Mouse (Mus musculus) lung, embryonic 14.5 days (tissue): ENCODE measurements at regions not wholly inside any gene's neighbourhood (a gene's known extent, or its start where the extent isn't known, plus 50 kb on each side); places are given as distances from the start of the nearest gene placed in this dataset.
A peak's percentile ranks its signal among the peaks of the same experiment; 100 is the strongest.
"Not testable (repeated sequence)": the region's sequence is repeated elsewhere in the genome, so short reads cannot be mapped to it uniquely, and the experiment has no call there.

Experiments used
- ATAC-seq: fragments of 200-750 bp; cut with Nextera tagmentation; 2 replicates; pipeline ENCODE4 v1.8.0; 2017; ENCODE audit warnings: mild to moderate bottlenecking, moderate TSS enrichment, moderate library complexity; ENCODE audit not compliant: insufficient read depth
- DNase-seq: peaks from one replicate; pipeline ENCODE4 v3.0.0-alpha.2; 2015
- H3K27ac ChIP-seq: fragments of 300-500 bp; sonication (generic); 2 replicates; pipeline ENCODE4 v1.5.1; 2014; ENCODE audit warnings: low read depth, mild to moderate bottlenecking, moderate library complexity
- H3K27me3 ChIP-seq: fragments of 300-500 bp; sonication (generic); 2 replicates; pipeline ENCODE4 v1.6.1; 2014; ENCODE audit warnings: low read length, control low read depth; ENCODE audit not compliant: insufficient read depth
- H3K36me3 ChIP-seq: fragments of 300-500 bp; sonication (generic); 2 replicates; pipeline ENCODE4 v1.6.1; 2014; ENCODE audit warnings: control low read depth; ENCODE audit not compliant: insufficient read depth
- H3K4me1 ChIP-seq: fragments of 300-500 bp; sonication (generic); 2 replicates; pipeline ENCODE4 v1.6.1; 2014; ENCODE audit warnings: antibody characterized with exemption, control low read depth; ENCODE audit not compliant: insufficient read depth
- H3K4me2 ChIP-seq: fragments of 300-500 bp; sonication (generic); 2 replicates; pipeline ENCODE4 v1.6.1; 2014; ENCODE audit warnings: mild to moderate bottlenecking
- H3K4me3 ChIP-seq: fragments of 300-500 bp; sonication (generic); 2 replicates; pipeline ENCODE4 v1.5.1; 2014; ENCODE audit warnings: low read depth, low read length
- H3K9ac ChIP-seq: fragments of 300-500 bp; sonication (generic); 2 replicates; pipeline ENCODE4 v1.6.1; 2014
- H3K9me3 ChIP-seq: fragments of 300-500 bp; sonication (generic); 2 replicates; pipeline ENCODE4 v1.6.1; 2016; ENCODE audit warnings: low read depth, low read length, control low read depth
- CTCF ChIP-seq: IDR thresholded peaks from 2 replicates; pipeline ENCODE4 v1.5.1; 2016; ENCODE audit warnings: antibody characterized with exemption, low read depth
- WGBS: fragments of 180-500 bp; shearing (Covaris S2); extraction: QIAGEN DNeasy Blood & Tissue Kit; methylation state at CpG from one replicate; pipeline ENCODE4 v1.1.7; 2014; 5-methylcytosine and 5-hydroxymethylcytosine counted together

- Histone ChIP-seq H3K4me1 (no peaks in the 10 kb centered on the region), H3K36me3 (no peaks in the 10 kb centered on the region), H3K9ac (no peak overlapping the region), H3K4me3 (no peak overlapping the region), H3K4me2 (no peak overlapping the region), H3K27ac (no peak overlapping the region), H3K27me3 (no peaks in the 10 kb centered on the region), H3K9me3 (no peaks in the 10 kb centered on the region)
- TF ChIP-seq CTCF: no peak
- DNase-seq (no peak), ATAC-seq (0 out of 2 replicates have a peak, but pooled peaks have one; percentile 44)
- WGBS: 48% methylated on average over 1 of the region's 1 CpGs
Observed at GRCm38 (mm10) chr7:125149740-125150139, 294.7 kb upstream of the Kdm8 start.

- ATAC-seq (no peak), DNase-seq (no peak)
- 78% methylated on average over 5 of the region's 5 CpGs for WGBS
- Histone ChIP-seq H3K9me3 (no peaks in the 10 kb centered on the region), H3K9ac (no peak overlapping the region), H3K4me3 (no peak overlapping the region), H3K27me3 (no peaks in the 10 kb centered on the region), H3K27ac (no peak overlapping the region), H3K36me3 (no peaks in the 10 kb centered on the region), H3K4me2 (no peak overlapping the region), H3K4me1 (no peaks in the 10 kb centered on the region)
- TF ChIP-seq CTCF: no peak
Observed at GRCm38 (mm10) chr7:125152281-125152680, 292.2 kb upstream of the Kdm8 start.

DNA sequence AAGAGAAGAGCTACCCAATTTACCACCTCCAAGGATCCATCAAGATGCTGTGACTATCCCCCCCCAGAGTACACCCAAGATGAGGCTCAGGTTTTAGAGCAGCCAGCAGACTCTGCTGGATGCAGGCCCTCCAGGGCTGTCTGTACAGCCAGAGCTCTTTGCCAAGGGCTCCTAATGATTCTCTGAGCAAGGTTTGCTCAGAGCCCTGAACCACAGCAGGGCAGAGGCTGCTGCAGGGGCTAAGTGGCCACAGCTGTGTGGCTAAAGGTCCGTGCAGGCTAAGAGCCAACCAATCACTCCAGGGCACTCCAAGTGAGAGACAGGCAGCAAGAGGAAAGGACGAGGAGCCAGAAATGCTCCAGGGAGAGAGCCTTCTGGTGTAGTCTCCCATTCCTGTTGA is 289.2 kb upstream of the Kdm8 start:
- H3K27me3 ChIP-seq: no peaks in the 10 kb centered on the region
- no peaks in the 10 kb centered on the region for H3K4me1 ChIP-seq
- no peak overlapping the region for H3K27ac ChIP-seq
- no peak for ATAC-seq
- H3K36me3 ChIP-seq: no peaks in the 10 kb centered on the region
- no peak overlapping the region for H3K9ac ChIP-seq
- 18% methylated on average over 2 of the region's 2 CpGs for WGBS
- no peak for TF ChIP-seq CTCF
- no peak overlapping the region for H3K4me2 ChIP-seq
- no peak overlapping the region for H3K4me3 ChIP-seq
- no peak for DNase-seq
- H3K9me3 ChIP-seq: no peaks in the 10 kb centered on the region

- no peak overlapping the region for H3K4me3 ChIP-seq
- no peak for DNase-seq
Observed at GRCm38 (mm10) chr7:125166881-125167351, 277.6 kb upstream of the Kdm8 start.

DNA sequence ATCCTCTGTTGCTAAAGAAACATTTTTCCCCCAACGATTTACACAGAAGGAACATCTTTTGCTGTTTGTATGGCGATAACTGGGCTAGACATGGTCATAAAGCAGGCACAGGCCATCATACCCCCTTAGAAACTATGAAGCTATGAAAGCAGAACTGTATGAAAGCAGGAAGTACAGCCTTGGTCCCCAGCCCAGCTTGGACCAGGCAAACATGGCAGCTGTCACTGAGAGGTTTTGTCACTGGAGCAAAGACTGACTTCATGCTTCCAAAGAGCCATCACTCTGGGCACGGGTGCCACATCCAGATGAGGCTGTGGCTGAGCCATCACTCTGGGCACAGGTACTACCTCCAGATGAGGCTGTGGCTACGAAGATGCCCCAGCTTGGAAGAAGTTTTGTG is 276.8 kb upstream of the Kdm8 start:
- ATAC-seq: no peak
- WGBS: 77% methylated on average over 4 of the region's 4 CpGs
- H3K4me3 ChIP-seq: no peak overlapping the region
- H3K9ac ChIP-seq: no peak overlapping the region
- no peaks in the 10 kb centered on the region for H3K9me3 ChIP-seq
- no peak for TF ChIP-seq CTCF
- no peak overlapping the region for H3K4me2 ChIP-seq
- DNase-seq: no peak
- no peaks in the 10 kb centered on the region for H3K36me3 ChIP-seq
- no peaks in the 10 kb centered on the region for H3K27me3 ChIP-seq
- H3K4me1 ChIP-seq: no peaks in the 10 kb centered on the region
- no peak overlapping the region for H3K27ac ChIP-seq

More at GRCm38 (mm10) chr7:125166881-125167351, 277.6 kb upstream of the Kdm8 start:
- Histone ChIP-seq H3K27me3 (no peaks in the 10 kb centered on the region), H3K4me1 (no peaks in the 10 kb centered on the region), H3K9me3 (no peaks in the 10 kb centered on the region), H3K27ac (no peak overlapping the region), H3K4me2 (no peak overlapping the region), H3K9ac (no peak overlapping the region), H3K36me3 (no peaks in the 10 kb centered on the region)
- no peak for TF ChIP-seq CTCF
- ATAC-seq: no peak
- WGBS: 86% methylated on average over 19 of the region's 19 CpGs

DNA sequence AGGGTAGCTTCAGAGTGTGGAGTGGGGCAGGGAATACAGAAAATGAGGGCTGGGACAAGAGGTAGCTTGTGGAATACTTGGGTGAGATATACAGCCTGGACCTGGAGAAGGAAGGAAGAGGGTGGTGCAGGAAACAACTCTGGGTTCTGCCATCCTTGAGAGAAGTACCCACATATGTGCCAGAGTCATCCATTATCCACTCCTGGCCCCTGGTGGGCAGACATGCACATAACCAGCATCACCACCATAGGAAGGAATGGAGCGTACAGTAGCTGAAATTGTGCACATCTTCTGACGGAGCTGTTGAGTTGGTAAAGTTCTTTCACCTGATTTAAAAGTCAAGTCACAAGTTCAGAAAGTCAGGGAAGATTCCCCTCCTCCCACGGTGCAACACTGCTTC is 262.9 kb upstream of the Kdm8 start:
- WGBS: 67% methylated on average over 3 of the region's 3 CpGs
- Histone ChIP-seq H3K9ac (no peak overlapping the region), H3K27ac (no peak overlapping the region), H3K4me2 (no peak overlapping the region), H3K27me3 (no peaks in the 10 kb centered on the region), H3K9me3 (no peaks in the 10 kb centered on the region), H3K4me1 (no peaks in the 10 kb centered on the region), H3K4me3 (no peak overlapping the region), H3K36me3 (no peaks in the 10 kb centered on the region)
- DNase-seq (peak; percentile 46), ATAC-seq (peak; percentile 31; the same call in 1 of the 2 replicates)
- peak; percentile 71 for TF ChIP-seq CTCF

DNA sequence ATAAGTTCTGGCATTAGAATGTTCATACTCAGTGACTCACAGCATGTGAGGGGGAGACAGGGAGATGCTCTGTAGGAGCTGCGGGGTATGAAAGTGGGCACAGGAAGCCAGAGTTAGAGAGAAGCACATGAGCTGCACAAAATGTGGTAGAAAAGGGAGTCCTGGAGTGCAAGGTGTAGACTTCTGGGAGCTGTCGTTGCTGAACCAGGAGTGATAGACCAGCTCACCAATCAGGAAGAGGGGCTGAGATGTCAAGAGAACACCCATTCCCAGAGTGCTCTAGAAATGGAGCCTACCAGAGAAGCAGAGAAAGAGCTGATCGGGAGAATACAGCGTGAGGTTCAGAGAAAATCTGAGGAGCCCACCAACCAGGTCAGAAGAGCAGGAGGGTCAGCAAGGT is 262.2 kb upstream of the Kdm8 start:
- no peak overlapping the region for H3K27ac ChIP-seq
- H3K4me2 ChIP-seq: no peak overlapping the region
- no peaks in the 10 kb centered on the region for H3K9me3 ChIP-seq
- H3K27me3 ChIP-seq: no peaks in the 10 kb centered on the region
- ATAC-seq: no peak
- TF ChIP-seq CTCF: no peak
- no peak overlapping the region for H3K4me3 ChIP-seq
- H3K36me3 ChIP-seq: no peaks in the 10 kb centered on the region
- WGBS: 74% methylated on average over 4 of the region's 4 CpGs
- no peak for DNase-seq
- no peak overlapping the region for H3K9ac ChIP-seq
- H3K4me1 ChIP-seq: no peaks in the 10 kb centered on the region

DNA sequence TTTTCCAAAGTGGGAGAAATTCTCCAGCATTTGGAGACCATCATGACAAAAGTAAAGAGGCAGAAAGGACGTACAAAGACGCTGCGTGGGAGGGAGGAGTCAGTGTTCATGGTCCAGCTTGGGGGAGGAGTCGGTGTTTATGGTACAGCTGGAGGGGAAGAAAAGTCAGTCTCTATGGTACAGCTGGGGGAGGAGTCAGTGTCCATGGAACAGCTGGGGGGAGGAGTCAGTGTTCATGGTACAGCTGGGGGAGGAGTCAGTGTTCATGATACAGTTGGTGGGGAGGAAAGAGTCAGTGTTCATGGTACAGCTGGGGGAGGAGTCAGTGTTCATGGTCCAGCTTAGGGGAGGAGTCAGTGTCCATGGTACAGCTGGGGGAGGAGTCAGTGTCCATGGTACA is 261.5 kb upstream of the Kdm8 start:
- H3K9me3 ChIP-seq, H3K36me3 ChIP-seq, H3K9ac ChIP-seq, H3K27ac ChIP-seq, H3K4me3 ChIP-seq, H3K27me3 ChIP-seq, H3K4me1 ChIP-seq, DNase-seq, ATAC-seq, H3K4me2 ChIP-seq: not testable (repeated sequence)
- WGBS: 80% methylated on average over 4 of the region's 4 CpGs
